Mouse (Mus musculus) kidney, postnatal 0 days (tissue): ENCODE measurements around the gene Klk15. TPM values are rescaled to one million over a fixed set of nuclear protein-coding genes. Genes with fewer than 3 reads are reported as not detected.
A peak's percentile ranks its signal among the peaks of the same experiment; 100 is the strongest.

Experiments
- ATAC-seq: fragments of 200-750 bp; cut with Nextera tagmentation; replicated peaks from 2 replicates; pipeline ENCODE4 v1.8.0; 2017; ENCODE audit warnings: low read depth, moderate number of reproducible peaks, moderate TSS enrichment, moderate library complexity; ENCODE audit not compliant: low FRiP score
- DNase-seq: peaks from one replicate; pipeline ENCODE4 v3.0.0-alpha.2; 2016; ENCODE audit warnings: low spot score
- H3K27ac ChIP-seq: fragments of 300-500 bp; sonication (generic); 2 replicates; pipeline ENCODE4 v1.5.1; 2014; ENCODE audit warnings: mild to moderate bottlenecking
- H3K27me3 ChIP-seq: fragments of 300-500 bp; sonication (generic); 2 replicates; pipeline ENCODE4 v1.6.1; 2014; ENCODE audit warnings: low read length, mixed read lengths; ENCODE audit not compliant: insufficient read depth
- H3K36me3 ChIP-seq: fragments of 300-500 bp; sonication (generic); 2 replicates; pipeline ENCODE4 v1.6.1; 2014; ENCODE audit warnings: low read length, mixed read lengths; ENCODE audit not compliant: insufficient read depth
- H3K4me1 ChIP-seq: fragments of 300-500 bp; sonication (generic); replicated peaks from 2 replicates; pipeline ENCODE4 v1.6.1; 2014; ENCODE audit warnings: antibody characterized with exemption, low read length, mixed read lengths; ENCODE audit not compliant: insufficient read depth
- H3K4me2 ChIP-seq: fragments of 300-500 bp; sonication (generic); 2 replicates; pipeline ENCODE4 v1.6.1; 2014; ENCODE audit warnings: mild to moderate bottlenecking, low read length, moderate library complexity, mixed read lengths
- H3K4me3 ChIP-seq: fragments of 300-500 bp; sonication (generic); replicated peaks from 2 replicates; pipeline ENCODE4 v1.5.1; 2014; ENCODE audit warnings: low read depth, low read length
- H3K9ac ChIP-seq: fragments of 300-500 bp; sonication (generic); 2 replicates; pipeline ENCODE4 v1.6.1; 2014; ENCODE audit warnings: low read depth, low read length
- H3K9me3 ChIP-seq: fragments of 300-500 bp; sonication (generic); replicated peaks from 2 replicates; pipeline ENCODE4 v1.6.1; 2016; ENCODE audit warnings: low read length, inconsistent platforms, mixed read lengths
- CTCF ChIP-seq: IDR thresholded peaks from 2 replicates; pipeline ENCODE4 v1.5.1; 2016; ENCODE audit warnings: antibody characterized with exemption, low read depth, mild to moderate bottlenecking, moderate library complexity
- WGBS: fragments of 180-500 bp; shearing (Covaris S2); extraction: QIAGEN DNeasy Blood & Tissue Kit; methylation state at CpG from one replicate; pipeline ENCODE4 v1.1.7; 2014; 5-methylcytosine and 5-hydroxymethylcytosine counted together
- polyA plus RNA-seq: library from polyadenylated mRNA; unstranded; fragments of >200 nt; fragmentation: Nextera tagmentation; extraction: Ambion mirVana; gene quantifications from 2 replicates; pipeline ENCODE4 v1.2.1, GENCODE M21; 2015

Klk15 gene
- polyA plus RNA-seq, 1 experiment from 2014 or later: not detected

DNA sequence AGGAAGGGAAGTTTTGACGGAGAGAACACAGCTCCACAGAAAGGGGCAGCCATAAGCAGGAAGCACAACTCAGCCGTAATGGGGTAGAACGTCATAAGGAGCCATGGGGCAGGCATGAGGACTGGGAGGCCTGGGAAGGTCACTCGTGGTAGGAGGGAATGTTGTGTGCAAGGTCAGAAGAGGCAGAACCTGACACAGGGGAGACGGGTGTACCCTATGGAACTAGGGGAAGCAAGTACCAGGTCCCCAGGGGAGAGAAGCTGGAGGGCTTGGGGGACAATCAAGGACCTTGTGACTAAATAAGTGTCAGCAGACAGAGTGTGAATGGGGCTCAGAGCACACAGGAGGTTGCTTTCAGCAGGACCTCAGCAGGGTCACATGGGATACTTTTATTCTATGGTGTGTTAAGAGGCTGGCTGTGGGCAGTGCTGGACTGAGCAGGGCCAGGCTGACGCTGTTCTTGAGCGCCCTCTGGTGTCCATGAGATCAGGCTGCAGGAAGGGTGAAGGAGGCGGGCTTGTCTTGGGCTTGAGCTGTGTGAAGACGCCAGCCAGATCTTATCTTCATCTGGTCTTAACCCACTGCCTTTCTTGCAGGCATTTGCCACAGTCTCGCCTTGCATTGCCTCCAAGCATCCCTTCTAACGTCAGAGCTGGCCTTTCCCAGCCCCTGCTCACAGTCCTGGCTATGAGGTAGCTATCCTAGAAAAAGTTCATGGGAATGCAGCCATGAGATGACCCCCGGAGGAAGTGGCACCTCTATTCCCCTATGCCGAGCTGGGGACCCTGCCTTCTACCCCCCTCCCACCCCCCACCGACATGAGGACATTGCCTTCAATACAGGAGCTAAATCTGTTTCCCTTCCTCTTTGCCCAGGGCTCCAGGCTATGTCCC is 13.7 kb upstream of the Klk15 start:
- Histone ChIP-seq H3K36me3 (no peaks in the 10 kb centered on the region), H3K9me3 (no peaks in the 10 kb centered on the region), H3K4me3 (no peak overlapping the region), H3K27me3 (no peaks in the 10 kb centered on the region), H3K9ac (no peak overlapping the region), H3K4me2 (no peak overlapping the region), H3K27ac (no peak overlapping the region), H3K4me1 (no peaks in the 10 kb centered on the region)
- peak; percentile 95 for TF ChIP-seq CTCF
- peak; percentile 89 for ATAC-seq
- 29% methylated on average over 14 of the region's 14 CpGs for WGBS
- peak; percentile 87 for DNase-seq

GRCm38 (mm10) chr7:43920582-43920981 is 13.0 kb upstream of the Klk15 start:
- Histone ChIP-seq H3K9ac (no peak overlapping the region), H3K36me3 (no peaks in the 10 kb centered on the region), H3K9me3 (no peaks in the 10 kb centered on the region), H3K27ac (no peak overlapping the region), H3K27me3 (no peaks in the 10 kb centered on the region), H3K4me1 (no peaks in the 10 kb centered on the region), H3K4me3 (no peak overlapping the region), H3K4me2 (no peak overlapping the region)
- ATAC-seq (no peak), DNase-seq (no peak)
- no peak for TF ChIP-seq CTCF
- WGBS: 88% methylated on average over 3 of the region's 3 CpGs

DNA sequence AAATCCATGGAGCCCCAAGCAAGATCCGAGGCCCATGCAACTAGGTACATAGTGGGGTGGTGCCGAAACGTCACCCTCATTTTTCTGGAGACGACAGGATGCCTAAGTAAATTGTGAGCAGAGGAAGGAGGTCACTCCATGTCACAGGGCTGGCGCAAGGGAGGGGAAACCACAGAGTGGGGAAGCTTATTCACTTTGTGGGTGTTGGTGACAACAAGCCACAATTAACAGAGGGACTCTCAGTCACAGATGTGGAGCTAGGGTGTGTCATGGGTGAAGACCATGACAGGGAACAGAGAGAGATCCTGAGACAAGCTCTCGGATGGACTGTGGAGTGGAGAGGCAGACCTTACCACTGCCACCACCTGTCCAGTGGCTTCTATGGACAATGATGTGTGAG is 12.5 kb upstream of the Klk15 start:
- WGBS: 80% methylated on average over 6 of the region's 6 CpGs
- Histone ChIP-seq H3K9ac (no peak overlapping the region), H3K27me3 (no peaks in the 10 kb centered on the region), H3K4me1 (no peaks in the 10 kb centered on the region), H3K27ac (no peak overlapping the region), H3K4me3 (no peak overlapping the region), H3K36me3 (no peaks in the 10 kb centered on the region), H3K9me3 (no peaks in the 10 kb centered on the region), H3K4me2 (no peak overlapping the region)
- no peak for TF ChIP-seq CTCF
- DNase-seq: no peak
- no peak for ATAC-seq

- Histone ChIP-seq H3K36me3 (no peaks in the 10 kb centered on the region), H3K4me1 (no peaks in the 10 kb centered on the region), H3K27ac (no peak overlapping the region), H3K4me3 (no peak overlapping the region), H3K9me3 (no peaks in the 10 kb centered on the region), H3K27me3 (no peaks in the 10 kb centered on the region), H3K4me2 (no peak overlapping the region), H3K9ac (no peak overlapping the region)
- ATAC-seq: no peak
- WGBS: 76% methylated on average over 2 of the region's 2 CpGs
- TF ChIP-seq CTCF: no peak
- no peak for DNase-seq
These were observed 11.6 kb upstream of the Klk15 start for GRCm38 (mm10) chr7:43921941-43922340.

DNA sequence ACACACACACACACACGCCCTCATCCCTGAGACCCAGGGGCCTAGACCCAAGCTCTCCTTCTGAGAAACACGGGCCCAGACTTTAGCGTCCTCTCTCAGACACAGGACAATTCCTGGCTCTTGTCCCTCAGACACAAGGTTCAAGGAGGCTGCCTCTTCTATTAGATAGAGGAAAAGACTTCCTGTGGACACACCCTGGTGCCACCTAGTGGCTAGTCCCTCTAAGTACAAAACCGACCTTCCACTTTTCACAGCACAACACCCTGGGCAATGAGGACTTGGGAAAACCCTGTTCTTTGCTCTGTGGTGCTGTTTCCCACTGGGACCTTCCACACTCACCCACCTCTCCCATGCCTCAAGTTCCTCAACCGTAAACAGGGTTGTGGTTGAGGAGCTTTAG is 7.6 kb upstream of the Klk15 start:
- no peaks in the 10 kb centered on the region for H3K9me3 ChIP-seq
- 66% methylated on average over 5 of the region's 5 CpGs for WGBS
- TF ChIP-seq CTCF: peak; percentile 63
- H3K4me2 ChIP-seq: no peak overlapping the region
- no peak overlapping the region for H3K4me3 ChIP-seq
- H3K9ac ChIP-seq: no peak overlapping the region
- DNase-seq (peak; percentile 35), ATAC-seq (no peak)
- H3K27me3 ChIP-seq: no peaks in the 10 kb centered on the region
- H3K27ac ChIP-seq: no peak overlapping the region
- H3K36me3 ChIP-seq: no peaks in the 10 kb centered on the region
- H3K4me1 ChIP-seq: no peaks in the 10 kb centered on the region

DNA sequence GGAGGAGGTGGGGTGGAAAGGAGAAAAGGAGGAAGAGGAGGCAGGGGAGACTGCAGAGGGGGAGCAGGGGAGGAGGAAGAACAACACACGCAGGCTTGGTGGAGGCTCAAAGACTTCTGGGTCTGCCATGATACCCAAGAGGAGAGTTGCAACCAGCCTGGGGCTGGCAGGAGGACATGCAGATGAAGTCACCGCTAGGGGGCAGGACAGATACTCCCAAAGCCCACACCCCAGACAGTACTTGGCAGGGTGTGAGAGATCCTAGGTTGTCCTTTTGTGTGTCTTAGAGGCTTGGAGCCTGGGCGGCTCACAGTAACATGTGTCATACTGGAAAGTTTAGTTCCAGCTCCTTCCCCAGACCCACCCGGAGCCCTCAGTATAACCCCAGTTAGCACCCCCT is 5.0 kb upstream of the Klk15 start:
- no peak overlapping the region for H3K27ac ChIP-seq
- H3K36me3 ChIP-seq: no peaks in the 10 kb centered on the region
- WGBS: 45% methylated on average over 4 of the region's 4 CpGs
- no peaks in the 10 kb centered on the region for H3K27me3 ChIP-seq
- H3K9ac ChIP-seq: no peak overlapping the region
- H3K4me2 ChIP-seq: no peak overlapping the region
- no peaks in the 10 kb centered on the region for H3K9me3 ChIP-seq
- peak; percentile 61 for DNase-seq
- TF ChIP-seq CTCF: peak; percentile 68
- no peak overlapping the region for H3K4me3 ChIP-seq
- ATAC-seq: peak; percentile 17; the same call in 1 of the 2 replicates
- no peaks in the 10 kb centered on the region for H3K4me1 ChIP-seq
